Mouse (Mus musculus) midbrain, embryonic 13.5 days (tissue): ENCODE measurements at regions not wholly inside any gene's neighbourhood (a gene's known extent, or its start where the extent isn't known, plus 50 kb on each side); places are given as distances from the start of the nearest gene placed in this dataset.

ENCODE experiments used
- ATAC-seq: fragments of 200-750 bp; cut with Nextera tagmentation; 2 replicates; pipeline ENCODE4 v1.8.0; 2017; ENCODE audit warnings: mild to moderate bottlenecking, moderate TSS enrichment, moderate library complexity
- H3K27ac ChIP-seq: fragments of 300-500 bp; sonication (generic); 2 replicates; pipeline ENCODE4 v1.5.1; 2015; ENCODE audit warnings: inconsistent platforms, mild to moderate bottlenecking, moderate library complexity
- H3K27me3 ChIP-seq: fragments of 300-500 bp; sonication (generic); 2 replicates; pipeline ENCODE4 v1.6.1; 2015; ENCODE audit warnings: mild to moderate bottlenecking, inconsistent platforms
- H3K36me3 ChIP-seq: fragments of 300-500 bp; sonication (generic); 2 replicates; pipeline ENCODE4 v1.6.1; 2015; ENCODE audit warnings: mild to moderate bottlenecking, inconsistent platforms
- H3K4me1 ChIP-seq: fragments of 300-500 bp; sonication (generic); replicated peaks from 2 replicates; pipeline ENCODE4 v1.6.1; 2015; ENCODE audit warnings: inconsistent platforms
- H3K4me2 ChIP-seq: fragments of 300-500 bp; sonication (generic); replicated peaks from 2 replicates; pipeline ENCODE4 v1.6.1; 2015; ENCODE audit warnings: moderate library complexity, mild to moderate bottlenecking, inconsistent platforms
- H3K4me3 ChIP-seq: fragments of 300-500 bp; sonication (generic); replicated peaks from 2 replicates; pipeline ENCODE4 v1.5.1; 2015; ENCODE audit warnings: mild to moderate bottlenecking, inconsistent platforms
- H3K9ac ChIP-seq: fragments of 300-500 bp; sonication (generic); replicated peaks from 2 replicates; pipeline ENCODE4 v1.6.1; 2015; ENCODE audit warnings: mild to moderate bottlenecking, inconsistent platforms
- H3K9me3 ChIP-seq: fragments of 300-500 bp; sonication (generic); 2 replicates; pipeline ENCODE4 v1.6.1; 2016; ENCODE audit warnings: mild to moderate bottlenecking, inconsistent platforms
- WGBS: fragments of 180-500 bp; shearing (Covaris S2); methylation state at CpG from one replicate; pipeline ENCODE4 v1.1.7; 2015; 5-methylcytosine and 5-hydroxymethylcytosine counted together

DNA sequence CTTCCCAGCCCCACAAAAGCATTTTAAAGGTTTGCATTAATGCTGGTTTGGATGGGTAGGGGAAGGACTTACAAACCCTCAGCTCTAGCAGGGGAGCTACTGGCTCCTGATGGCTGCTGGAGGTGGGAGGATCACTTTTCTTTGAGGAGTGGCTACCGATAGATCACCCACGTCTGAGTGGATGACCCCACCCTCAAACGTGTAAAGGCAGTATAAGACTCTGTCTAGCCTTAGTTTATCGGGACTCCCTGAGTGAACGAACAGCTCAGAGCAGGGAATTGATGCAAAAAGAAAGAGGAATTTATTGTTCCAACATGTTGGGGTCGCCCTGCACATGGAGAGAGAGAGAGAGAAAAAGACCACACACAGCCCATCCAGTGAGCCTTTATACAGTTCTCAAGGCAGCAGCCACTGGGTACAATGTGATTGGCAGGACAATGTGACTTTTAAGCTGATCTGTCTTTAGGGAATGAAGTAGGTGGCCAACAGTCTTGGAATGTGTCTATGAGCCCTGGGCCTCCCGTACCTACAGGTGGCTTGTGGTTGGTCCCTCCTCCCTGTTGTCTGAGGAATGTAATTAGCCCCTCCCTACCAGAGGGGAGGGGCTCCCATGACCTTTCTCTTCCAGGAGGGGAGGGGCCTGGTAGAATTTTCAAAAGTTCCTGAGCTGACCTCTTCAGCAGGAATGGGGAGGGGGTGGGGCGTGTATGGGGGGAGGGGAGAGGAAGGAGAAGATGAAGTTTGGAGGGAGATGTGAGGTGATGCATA is 108.7 kb upstream of the Tmem150c start:
- no peaks in the 10 kb centered on the region for H3K36me3 ChIP-seq
- no peak overlapping the region for H3K27ac ChIP-seq
- no peak overlapping the region for H3K9ac ChIP-seq
- no peak for ATAC-seq
- 71% methylated on average over 8 of the region's 8 CpGs for WGBS
- no peak overlapping the region for H3K4me2 ChIP-seq
- H3K27me3 ChIP-seq = no peaks in the 10 kb centered on the region; the same call in 1 of the 2 replicates
- H3K9me3 ChIP-seq = no peaks in the 10 kb centered on the region
- H3K4me1 ChIP-seq = peaks cover 6% of the 10 kb centered on the region; the same call in 1 of the 2 replicates
- H3K4me3 ChIP-seq = no peak overlapping the region

DNA sequence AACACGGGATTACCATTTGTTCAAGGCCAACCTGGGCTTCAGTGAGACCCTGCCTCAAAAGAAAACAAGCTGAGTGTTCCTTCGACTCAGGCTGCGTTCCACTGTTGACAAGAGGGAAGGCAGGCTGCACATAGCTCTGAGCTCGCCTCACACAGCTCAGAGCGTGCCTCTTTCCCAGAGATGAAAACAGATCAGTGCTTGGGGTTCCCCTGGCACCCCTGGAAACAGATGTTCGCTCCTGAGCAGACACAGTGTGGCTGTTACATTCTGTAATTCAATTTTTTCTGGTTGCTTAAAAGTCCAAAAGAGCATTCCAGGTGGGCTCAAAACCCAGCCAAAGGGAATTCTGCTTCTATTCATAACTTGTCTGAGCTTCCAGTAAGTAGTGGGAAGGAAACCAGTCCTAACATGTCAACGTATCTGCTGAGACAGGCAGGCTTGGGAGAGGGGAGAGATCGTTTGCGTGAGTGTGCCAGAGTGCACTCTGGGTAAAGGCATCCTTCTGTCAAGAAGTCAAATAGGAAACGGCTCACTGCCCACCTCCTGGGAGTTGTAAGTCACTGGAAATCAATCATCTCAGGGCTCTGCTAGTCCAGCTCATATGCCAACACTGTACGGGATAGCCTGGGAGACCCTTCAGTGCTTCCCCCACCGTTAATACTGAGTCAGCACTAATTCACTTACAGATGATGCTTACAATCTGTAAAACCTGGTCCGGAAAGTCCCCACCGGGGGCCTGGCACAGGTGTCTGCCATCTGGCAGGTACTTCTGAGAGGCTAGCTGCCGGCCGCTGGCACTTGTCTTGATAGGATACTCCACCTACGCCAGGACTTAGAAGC is 107.3 kb upstream of the Tmem150c start:
- Histone ChIP-seq H3K4me1 (peaks cover 6% of the 10 kb centered on the region; the same call in 1 of the 2 replicates), H3K9me3 (no peaks in the 10 kb centered on the region), H3K27me3 (no peaks in the 10 kb centered on the region; the same call in 1 of the 2 replicates), H3K4me3 (no peak overlapping the region), H3K4me2 (no peak overlapping the region), H3K27ac (no peak overlapping the region), H3K9ac (no peak overlapping the region), H3K36me3 (no peaks in the 10 kb centered on the region)
- 74% methylated on average over 17 of the region's 17 CpGs for WGBS
- ATAC-seq = no peak

DNA sequence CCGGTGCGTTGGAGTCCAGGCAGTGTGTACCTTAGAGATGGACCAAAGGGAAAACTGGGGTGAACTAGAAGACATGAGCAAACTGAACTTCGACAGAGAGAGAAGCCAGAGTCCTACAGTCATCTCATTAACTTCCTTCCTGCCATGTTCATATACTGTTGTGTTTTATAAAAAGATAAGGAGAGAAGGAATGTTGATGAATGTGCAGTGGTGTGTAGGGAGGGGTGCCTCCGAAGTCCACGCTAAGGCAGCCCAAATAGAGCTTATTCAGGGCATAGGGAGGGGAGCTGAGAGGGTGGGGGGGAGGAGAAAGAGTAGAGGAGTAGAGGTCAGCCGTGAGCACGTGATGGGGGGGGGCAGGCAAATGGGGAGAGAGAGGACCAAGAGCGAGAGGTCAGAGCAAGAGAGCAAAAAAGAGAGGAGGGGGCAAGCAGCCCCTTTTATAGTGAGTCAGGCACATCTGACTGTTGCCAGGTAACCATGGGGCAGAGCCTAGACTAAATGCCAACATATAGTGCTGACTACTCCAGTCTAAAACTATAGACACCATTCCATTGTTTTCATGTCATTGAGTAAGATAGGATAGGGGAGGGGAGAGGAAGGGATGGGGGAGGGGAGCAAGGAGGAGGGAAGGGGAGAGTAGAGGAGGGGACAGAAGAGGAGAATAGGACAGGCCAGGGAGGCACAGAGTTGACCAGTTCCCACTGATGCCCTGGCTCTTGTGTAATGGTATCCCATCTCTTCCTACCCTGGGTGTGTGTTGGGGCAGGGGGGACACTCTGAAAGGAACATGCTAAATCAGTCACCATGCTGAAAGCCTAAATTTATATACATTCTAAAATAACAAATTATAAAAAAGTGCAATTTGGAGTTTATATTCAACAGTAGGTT is 100.4 kb upstream of the Tmem150c start:
- Histone ChIP-seq H3K9me3 (no peaks in the 10 kb centered on the region), H3K27ac (no peak overlapping the region), H3K27me3 (no peaks in the 10 kb centered on the region), H3K9ac (no peak overlapping the region), H3K4me2 (no peak overlapping the region), H3K4me1 (no peaks in the 10 kb centered on the region; the same call in 1 of the 2 replicates), H3K4me3 (no peak overlapping the region), H3K36me3 (no peaks in the 10 kb centered on the region)
- WGBS = 56% methylated on average over 8 of the region's 8 CpGs
- ATAC-seq = 0 out of 2 replicates have a peak, but pooled peaks have one; percentile 37

DNA sequence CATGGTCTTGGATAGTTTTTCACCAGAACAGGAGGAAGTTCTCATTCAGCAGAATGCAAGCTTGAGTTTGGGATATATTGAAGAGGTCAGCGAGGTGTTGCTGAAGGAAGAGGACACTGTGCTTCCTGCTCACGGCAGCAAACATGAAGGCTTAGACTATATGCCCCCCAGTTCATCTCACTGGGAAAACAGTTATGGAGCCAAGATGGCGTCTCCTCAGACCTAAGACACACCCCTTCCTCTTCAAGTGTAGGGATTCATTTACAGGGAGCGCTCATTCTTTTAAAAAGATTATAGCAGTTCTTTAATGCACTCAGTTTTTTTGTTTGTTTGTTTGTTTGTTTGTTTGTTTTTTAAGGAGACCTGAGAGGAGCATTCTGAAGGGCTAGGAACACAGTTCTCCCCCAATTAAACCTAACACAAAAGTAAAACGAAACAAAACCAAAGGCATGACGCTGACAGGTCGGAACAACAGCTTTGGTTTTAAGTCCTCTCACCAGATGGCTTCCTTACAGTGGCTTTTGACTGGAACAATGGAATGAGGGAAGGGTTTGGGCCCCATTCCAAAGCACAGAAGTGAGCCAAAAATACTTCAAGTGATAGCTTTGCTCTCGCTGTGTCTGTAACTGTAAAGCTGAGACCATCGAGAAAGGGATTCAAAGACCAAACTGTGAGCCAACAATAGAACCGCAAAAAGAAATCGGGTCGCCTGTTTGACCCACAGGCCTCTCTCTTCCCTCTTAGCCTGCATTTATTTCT is 99.5 kb upstream of the Tmem150c start:
- H3K4me2 ChIP-seq = no peak overlapping the region
- ATAC-seq = no peak
- no peaks in the 10 kb centered on the region for H3K36me3 ChIP-seq
- WGBS = 71% methylated on average over 12 of the region's 12 CpGs
- no peak overlapping the region for H3K27ac ChIP-seq
- H3K9me3 ChIP-seq = no peaks in the 10 kb centered on the region
- H3K9ac ChIP-seq = no peak overlapping the region
- no peaks in the 10 kb centered on the region; the same call in 1 of the 2 replicates for H3K4me1 ChIP-seq
- no peaks in the 10 kb centered on the region for H3K27me3 ChIP-seq
- H3K4me3 ChIP-seq = no peak overlapping the region

DNA sequence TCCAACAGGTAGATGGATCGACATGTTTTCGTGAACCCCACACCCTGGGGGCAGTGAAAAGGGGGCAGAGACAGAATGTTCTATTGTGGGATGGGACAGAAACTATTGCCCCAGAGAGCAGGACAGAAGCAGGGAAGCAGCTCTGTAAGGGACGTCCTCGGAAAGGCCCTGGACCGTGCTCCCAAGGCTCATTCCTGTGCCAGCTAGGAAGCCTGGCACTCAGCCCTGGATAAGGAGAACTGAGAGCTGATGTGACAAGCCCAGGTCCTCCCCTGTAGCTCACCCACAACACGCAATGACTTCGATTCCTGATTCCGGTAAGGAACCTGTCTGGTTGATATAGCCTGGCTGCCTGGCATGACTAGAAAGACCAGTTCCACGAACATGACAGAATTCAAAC is 95.7 kb upstream of the Tmem150c start:
- H3K4me1 ChIP-seq = no peaks in the 10 kb centered on the region; the same call in 1 of the 2 replicates
- H3K27me3 ChIP-seq = no peaks in the 10 kb centered on the region
- no peak for ATAC-seq
- H3K9me3 ChIP-seq = no peaks in the 10 kb centered on the region
- WGBS = 92% methylated on average over 9 of the region's 9 CpGs
- no peaks in the 10 kb centered on the region for H3K36me3 ChIP-seq
- no peak overlapping the region for H3K4me2 ChIP-seq
- H3K9ac ChIP-seq = no peak overlapping the region
- H3K4me3 ChIP-seq = no peak overlapping the region
- H3K27ac ChIP-seq = no peak overlapping the region

DNA sequence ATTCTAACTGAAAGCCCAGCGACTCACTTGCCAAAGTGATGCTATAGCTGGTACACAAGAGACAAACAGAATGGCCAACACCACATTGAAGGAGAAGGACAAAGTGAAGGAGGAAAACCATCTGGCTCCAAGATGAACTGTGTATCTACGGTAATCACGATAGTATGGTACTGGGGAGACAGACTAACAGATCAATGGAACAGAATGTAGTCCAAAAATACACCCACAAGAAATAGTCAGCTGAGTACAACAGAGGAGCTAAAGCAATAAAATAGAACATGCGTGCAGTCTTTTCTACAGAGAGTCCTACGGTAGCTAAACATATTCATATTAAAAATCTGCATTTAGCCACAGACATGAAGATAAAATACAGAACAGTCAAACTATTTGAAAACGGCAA is 92.4 kb upstream of the Tmem150c start:
- H3K4me1 ChIP-seq = no peaks in the 10 kb centered on the region
- no peaks in the 10 kb centered on the region for H3K27me3 ChIP-seq
- no peak overlapping the region for H3K9ac ChIP-seq
- H3K27ac ChIP-seq = no peak overlapping the region
- 96% methylated on average over 6 of the region's 6 CpGs for WGBS
- no peak overlapping the region for H3K4me3 ChIP-seq
- H3K9me3 ChIP-seq = no peaks in the 10 kb centered on the region
- no peak overlapping the region for H3K4me2 ChIP-seq
- no peaks in the 10 kb centered on the region for H3K36me3 ChIP-seq
- ATAC-seq = no peak

DNA sequence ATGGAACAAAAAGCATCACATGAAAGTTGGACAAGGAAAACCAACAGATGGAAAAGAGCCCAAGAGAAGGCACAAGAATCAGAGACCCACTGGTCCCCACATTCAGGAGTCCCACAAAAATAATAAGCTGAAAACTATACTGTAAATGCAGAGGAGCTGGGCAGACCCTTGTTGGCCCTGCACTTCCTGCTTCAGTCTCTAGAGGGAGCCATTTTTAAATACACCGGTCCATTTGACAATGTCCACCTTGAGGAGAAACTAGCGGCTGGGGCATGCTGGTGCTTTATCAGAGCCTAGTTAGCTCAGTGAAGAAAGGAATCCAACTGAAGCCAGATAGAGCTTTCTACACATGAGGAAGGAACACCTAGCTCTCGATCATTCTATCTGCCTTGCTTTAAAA is 90.1 kb upstream of the Tmem150c start:
- no peak for ATAC-seq
- WGBS = 66% methylated on average over 3 of the region's 3 CpGs

DNA sequence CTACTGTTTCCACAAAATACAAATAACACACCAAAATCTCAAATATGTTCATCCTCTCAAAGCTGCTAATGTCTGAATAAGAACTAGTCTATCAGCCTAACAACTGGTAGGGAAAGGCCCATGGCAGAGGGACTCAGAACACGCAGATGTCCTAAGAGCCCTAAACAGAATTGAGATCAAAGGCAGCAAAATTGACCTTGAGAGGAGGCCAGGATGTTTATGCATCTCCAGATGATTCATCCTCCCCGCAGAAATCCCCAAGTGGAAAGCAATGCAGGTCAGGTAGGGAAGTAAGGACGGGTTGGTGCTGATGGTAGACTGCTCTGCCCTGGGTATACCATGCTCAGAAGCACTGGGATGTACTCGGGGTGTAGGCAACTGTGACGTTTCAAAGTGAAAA is 89.0 kb upstream of the Tmem150c start:
- WGBS = 79% methylated on average over 5 of the region's 5 CpGs
- Histone ChIP-seq H3K9ac (no peak overlapping the region), H3K4me3 (no peak overlapping the region), H3K4me2 (no peak overlapping the region), H3K36me3 (no peaks in the 10 kb centered on the region), H3K9me3 (no peaks in the 10 kb centered on the region), H3K27me3 (no peaks in the 10 kb centered on the region), H3K27ac (no peak overlapping the region), H3K4me1 (no peaks in the 10 kb centered on the region)
- ATAC-seq = no peak

More for the DNA sequence above, 90.1 kb upstream of the Tmem150c start:
- H3K27me3 ChIP-seq = no peaks in the 10 kb centered on the region
- no peak overlapping the region for H3K4me2 ChIP-seq
- H3K9ac ChIP-seq = no peak overlapping the region
- H3K36me3 ChIP-seq = no peaks in the 10 kb centered on the region
- no peaks in the 10 kb centered on the region for H3K4me1 ChIP-seq
- H3K27ac ChIP-seq = no peak overlapping the region
- H3K4me3 ChIP-seq = no peak overlapping the region
- H3K9me3 ChIP-seq = no peaks in the 10 kb centered on the region

DNA sequence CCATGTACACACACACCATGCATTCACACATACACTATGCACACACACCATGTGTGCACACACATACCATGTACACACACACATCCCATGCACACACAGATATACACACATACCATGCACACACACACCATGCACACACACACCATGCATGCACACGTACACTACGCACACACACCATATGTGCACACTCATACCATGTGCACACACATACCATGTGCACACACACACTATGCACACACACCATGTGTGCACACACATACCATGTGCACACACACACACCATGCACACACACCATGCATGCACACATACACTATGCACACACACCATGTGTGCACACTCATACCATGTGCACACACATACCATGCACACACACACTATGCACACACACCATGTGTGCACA is 87.1 kb upstream of the Tmem150c start:
- no peaks in the 10 kb centered on the region for H3K36me3 ChIP-seq
- H3K27ac ChIP-seq = no peak overlapping the region
- H3K9ac ChIP-seq = no peak overlapping the region
- 96% methylated on average over 2 of the region's 2 CpGs for WGBS
- H3K9me3 ChIP-seq = no peaks in the 10 kb centered on the region
- no peak overlapping the region for H3K4me3 ChIP-seq
- H3K27me3 ChIP-seq = no peaks in the 10 kb centered on the region
- ATAC-seq = peak; percentile 50
- no peaks in the 10 kb centered on the region for H3K4me1 ChIP-seq
- no peak overlapping the region for H3K4me2 ChIP-seq

DNA sequence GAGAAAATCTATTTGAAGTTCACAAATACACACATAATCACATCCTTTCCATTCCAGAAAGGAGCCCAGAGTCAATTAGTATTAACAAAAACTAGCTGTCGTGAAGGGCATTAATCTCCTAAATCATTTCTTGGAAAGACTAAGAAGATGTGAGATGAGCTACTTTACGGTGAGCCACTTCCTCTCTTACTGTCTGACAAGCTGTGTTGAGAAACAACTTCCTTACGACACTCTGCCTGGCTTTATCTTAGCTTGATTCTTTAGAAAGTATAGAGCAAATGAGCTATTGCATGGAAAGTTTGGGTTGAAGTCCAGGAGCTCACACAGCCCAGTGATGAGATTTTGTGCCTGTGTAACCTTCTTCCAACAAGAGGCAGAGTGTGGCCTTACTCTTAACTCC is 85.2 kb upstream of the Tmem150c start:
- Histone ChIP-seq H3K27me3 (no peaks in the 10 kb centered on the region), H3K27ac (no peak overlapping the region), H3K4me2 (no peak overlapping the region)

DNA sequence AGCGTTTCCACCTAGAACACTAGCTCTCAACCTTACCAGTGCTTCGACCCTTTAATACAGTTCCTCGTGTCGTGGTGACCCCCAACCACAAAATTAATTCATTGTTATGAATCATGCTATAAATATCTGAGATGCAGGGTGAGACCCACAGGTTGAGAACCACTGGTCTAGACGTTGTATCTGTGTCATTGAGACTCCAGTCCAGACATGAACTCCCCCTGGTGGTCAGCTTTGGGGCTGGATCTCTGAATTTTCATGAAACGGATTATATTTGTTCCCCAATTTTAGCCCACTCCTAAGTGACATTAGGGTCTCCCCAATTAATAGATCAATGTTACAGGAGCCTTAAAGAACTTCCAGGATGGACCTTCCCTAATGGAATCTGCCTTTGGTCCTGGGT is 81.3 kb upstream of the Tmem150c start:
- no peaks in the 10 kb centered on the region for H3K36me3 ChIP-seq
- H3K27me3 ChIP-seq = no peaks in the 10 kb centered on the region
- 0 out of 2 replicates have a peak, but pooled peaks have one; percentile 30 for ATAC-seq
- H3K9ac ChIP-seq = no peak overlapping the region
- no peaks in the 10 kb centered on the region for H3K9me3 ChIP-seq
- H3K4me1 ChIP-seq = no peaks in the 10 kb centered on the region; the same call in 1 of the 2 replicates
- 74% methylated on average over 6 of the region's 6 CpGs for WGBS
- H3K4me3 ChIP-seq = no peak overlapping the region
- no peak overlapping the region for H3K27ac ChIP-seq
- H3K4me2 ChIP-seq = no peak overlapping the region

More for the DNA sequence above, 85.2 kb upstream of the Tmem150c start:
- no peaks in the 10 kb centered on the region for H3K36me3 ChIP-seq
- H3K9me3 ChIP-seq = no peaks in the 10 kb centered on the region
- no peaks in the 10 kb centered on the region for H3K4me1 ChIP-seq
- H3K9ac ChIP-seq = no peak overlapping the region
- no peak overlapping the region for H3K4me3 ChIP-seq
- WGBS = 65% methylated on average over 3 of the region's 3 CpGs
- no peak for ATAC-seq
